Mouse (Mus musculus): Measurements from ENCODE around the gene Mst1r.
A peak's percentile ranks its signal among the peaks of the same experiment; 100 is the strongest.

DNA sequence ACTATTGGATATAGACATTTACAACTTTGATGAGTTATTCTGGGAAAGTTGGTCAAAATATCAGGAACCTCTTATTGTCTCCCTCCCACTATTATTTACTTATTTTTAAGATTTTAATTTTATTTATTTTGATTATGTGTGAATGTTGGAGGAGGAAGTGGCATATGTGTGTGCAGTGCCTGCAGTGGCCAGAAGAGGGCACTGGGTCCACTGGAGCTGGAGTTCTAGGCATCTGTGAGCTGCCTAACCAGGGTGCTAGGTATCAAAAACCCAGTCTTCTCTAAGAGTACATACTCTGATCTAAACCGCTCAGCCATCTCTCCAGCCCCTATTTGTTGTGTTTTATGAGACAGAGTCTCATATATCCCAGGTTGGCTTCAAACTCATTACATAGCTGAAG is 15.7 kb upstream of the Mst1r start:
- peak; percentile 64; the same call in 1 of the 2 replicates for TF ChIP-seq CTCF (IDR thresholded peaks at IDR 0.05; ENCODE audit: control insufficient read depth, insufficient read depth, insufficient replicate concordance, low read depth, low read length)
- TF ChIP-seq POLR2A (IDR thresholded peaks at IDR 0.05; ENCODE audit: control insufficient read depth, low read depth, low read length), result no peak

All from testis, adult 2 months (tissue).